Mouse (Mus musculus) 3T3-L1 (cell line): ENCODE data around the gene Gripap1.

ENCODE experiments used
- DNase-seq: peaks from one replicate; pipeline ENCODE4 v3.0.0-alpha.2; 2015; ENCODE audit warnings: low read depth, low spot score

Gripap1 gene

DNA sequence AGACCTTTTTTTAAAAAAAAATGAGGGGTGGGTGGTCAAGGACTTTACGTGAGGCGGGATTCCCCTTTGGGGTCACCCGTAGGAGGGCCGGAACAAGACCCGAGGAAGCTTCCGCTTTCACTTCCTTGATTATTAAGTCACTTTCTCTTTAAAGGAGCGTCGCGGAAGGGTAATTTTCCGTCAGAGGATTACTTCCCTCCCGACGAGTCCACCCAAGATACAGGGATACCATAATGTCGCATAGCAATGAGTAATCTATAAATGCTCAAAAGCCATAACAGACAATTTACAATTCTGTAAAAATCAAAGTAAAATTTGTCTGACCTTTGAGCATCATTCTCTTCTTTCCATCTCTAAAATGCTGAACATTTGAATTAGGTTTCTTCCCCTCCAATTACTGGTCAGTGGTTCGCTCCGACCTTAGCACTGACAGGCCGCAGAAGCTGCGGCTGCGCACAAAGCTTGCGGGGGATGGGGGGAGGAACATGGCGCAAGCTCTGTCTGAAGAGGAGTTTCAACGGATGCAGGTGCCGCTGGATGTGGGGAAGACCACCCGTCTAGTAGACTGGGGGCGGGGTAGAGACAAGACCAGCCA is at the start of gene Gripap1:
Gene Gripap1 (plus strand): TSS at position 224 of the 595 bp plus-strand sequence.
- DNase-seq = peak; percentile 88

- DNase-seq = peak; percentile 65
Measured at GRCm38 (mm10) chrX:7740082-7740819, 49.3 kb upstream of the Gripap1 start.

DNA sequence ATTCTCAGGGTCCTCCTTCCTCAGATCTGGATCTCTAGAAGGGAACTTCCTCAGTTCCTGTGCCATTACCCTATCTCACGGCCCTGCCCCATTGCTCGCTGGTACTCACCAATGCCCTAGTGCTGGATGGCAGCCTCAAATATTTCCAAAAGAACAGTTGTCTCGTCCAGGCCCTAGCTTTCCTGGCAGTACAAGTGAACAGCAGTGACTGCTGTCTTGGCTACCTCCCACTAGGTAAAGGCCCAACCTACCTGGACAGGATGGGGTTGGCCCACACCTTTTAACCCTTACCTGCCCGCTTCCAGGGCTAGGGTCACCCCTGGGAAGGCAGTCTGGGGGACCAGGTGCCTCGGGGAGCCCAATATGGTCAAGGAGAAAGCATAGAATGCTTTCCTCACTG is 48.5 kb upstream of the Gripap1 start:
- no peak for DNase-seq

DNA sequence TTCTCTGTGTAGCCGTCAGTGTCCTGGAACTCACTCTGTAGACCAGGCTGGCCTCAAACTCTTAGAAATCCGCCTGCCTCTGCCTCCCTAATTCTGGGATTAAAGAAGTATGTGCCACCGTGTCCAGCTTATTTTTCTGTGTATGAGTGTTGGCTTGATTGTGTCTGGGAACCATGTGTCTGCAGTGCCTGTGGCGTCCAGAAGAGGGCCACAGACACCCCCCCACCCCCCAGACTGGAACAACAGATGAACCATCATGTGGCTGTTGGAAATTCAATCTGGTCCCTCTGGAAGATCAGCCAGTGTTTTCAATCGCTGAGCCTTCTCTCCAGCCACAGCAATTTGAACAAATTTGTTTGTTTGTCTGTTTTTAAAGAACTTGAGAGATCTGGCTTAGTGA is 46.1 kb upstream of the Gripap1 start:
- DNase-seq = peak; percentile 44

GRCm38 (mm10) chrX:7744940-7745339 is 44.6 kb upstream of the Gripap1 start:
- DNase-seq = no peak

DNA sequence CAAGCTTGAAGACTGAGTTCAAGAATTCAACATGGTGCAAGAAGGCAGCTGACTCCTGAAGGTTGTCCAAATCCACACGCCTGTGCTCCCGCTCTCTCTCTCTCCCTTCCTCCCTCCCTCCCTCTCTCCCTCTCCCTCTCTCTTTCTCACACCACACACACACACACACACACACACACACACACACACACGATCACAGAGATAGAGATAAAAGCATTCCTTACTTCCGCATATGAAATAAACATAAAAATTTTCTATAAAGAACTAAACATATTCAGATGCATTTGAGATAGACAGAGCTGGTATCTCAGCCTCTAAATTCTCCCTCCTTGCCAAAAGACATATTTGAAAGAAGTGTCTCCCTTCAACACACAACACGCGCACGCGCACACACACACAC is 44.1 kb upstream of the Gripap1 start:
- no peak for DNase-seq

- DNase-seq = peak; percentile 81
Measured at GRCm38 (mm10) chrX:7750432-7751116, 39.0 kb upstream of the Gripap1 start, which contains the start of gene Ccdc120. Gene Ccdc120 (minus strand): TSS chrX:7750905.

DNA sequence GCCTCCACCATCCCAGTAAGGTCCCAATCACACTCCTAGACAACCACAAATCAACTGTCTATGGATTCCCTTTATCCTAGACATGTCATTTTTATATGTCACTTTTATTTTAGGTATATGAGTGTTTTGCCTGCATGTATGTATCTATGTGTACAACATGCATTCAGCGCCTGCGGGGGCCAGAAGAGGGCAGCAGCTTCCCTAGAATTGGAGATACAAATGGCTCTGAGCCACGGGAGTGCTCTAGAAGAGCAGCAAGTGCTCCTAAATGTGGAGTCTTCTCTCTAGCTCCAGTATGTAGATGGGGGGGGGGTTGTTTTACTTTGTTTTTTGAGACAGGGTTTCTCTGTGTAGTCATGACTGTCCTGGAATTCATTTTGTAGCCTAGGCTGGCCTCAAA is 35.9 kb upstream of the Gripap1 start:
- peak; percentile 56 for DNase-seq

GRCm38 (mm10) chrX:7762137-7762920 is 27.2 kb upstream of the Gripap1 start, which contains the start of gene Tfe3:
Gene Tfe3 (plus strand): TSS chrX:7762560.
- DNase-seq = peak; percentile 97

DNA sequence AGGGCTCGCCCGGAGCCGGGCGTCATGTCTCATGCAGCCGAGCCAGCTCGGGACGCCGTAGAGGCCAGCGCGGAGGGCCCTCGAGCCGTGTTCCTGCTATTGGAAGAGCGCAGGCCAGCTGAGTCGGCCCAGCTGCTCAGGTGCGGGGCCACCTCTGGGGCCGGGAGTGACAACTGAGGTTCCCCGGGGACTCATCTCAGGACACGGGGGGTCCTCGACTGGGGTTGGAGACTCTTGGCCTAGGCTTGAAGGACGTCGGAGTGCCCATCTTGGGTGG is 26.7 kb upstream of the Gripap1 start:
- no peak for DNase-seq

DNA sequence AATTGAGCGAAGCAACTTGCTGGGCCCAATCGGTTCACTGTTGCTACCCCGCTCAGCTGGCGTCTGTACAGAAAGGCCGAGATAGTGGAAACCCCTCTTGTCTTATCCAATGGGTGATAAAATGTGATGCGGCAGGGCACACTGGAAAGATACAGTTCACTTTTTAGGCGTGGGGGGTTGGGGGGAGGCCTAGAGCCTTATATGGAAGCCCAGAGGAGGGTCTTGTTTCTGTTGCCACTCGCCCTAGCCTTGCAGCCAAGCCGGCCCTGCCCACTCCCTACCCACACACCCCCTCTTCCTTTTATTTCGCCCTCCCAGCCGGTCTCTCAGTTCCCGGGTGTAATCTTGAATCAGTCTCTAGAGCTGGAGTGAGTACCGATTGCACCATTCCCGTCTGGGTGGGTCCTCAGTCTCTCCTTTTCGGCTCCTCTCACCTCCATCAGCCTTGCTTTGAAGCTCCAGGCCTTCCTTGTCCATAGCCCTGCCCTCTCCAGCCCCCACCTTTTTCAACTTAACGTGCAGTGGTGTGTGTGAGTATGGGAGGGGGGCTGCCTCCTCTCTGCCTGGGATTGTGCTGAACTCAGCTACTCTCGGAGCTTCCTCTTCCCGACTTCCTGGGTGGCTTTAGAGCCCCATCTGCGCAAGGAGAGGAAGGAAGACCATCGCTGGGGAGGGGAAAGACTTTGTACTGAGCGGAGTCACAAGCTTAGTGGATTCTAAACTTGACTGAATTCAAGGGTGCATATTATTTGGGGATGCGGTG is 25.8 kb upstream of the Gripap1 start:
- peak; percentile 76 for DNase-seq

DNA sequence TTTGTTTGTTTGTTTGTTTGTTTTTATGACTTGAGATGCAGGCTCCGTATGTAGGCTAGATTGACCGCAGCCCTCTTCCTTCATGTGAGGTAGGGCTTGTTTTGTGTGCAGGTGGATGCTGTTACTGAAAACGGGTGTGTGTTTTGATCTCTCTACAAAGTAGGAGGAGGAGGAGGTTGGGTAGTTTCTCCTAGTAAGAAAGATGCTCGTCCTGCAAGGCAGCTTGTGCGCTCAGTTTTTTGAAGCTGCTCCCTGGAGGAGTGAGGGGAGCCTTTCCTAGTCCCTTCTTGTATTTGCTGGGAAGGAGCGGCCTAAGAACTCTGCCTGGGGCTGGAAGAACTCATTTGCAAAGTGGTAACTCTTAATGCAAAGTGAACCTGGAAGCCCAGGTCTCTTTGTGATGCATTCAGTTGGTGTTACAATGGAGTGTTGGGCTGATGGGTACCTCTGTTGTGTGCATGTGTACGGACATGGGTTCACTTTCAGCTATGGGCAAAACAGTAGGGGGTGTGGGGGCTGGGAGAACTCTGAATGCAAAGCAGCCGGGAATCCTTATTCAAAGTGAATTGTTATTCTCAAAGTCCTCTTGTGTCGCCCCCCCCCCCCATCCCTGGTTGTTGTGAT is 24.8 kb upstream of the Gripap1 start:
- no peak for DNase-seq

- peak; percentile 37 for DNase-seq
Measured at GRCm38 (mm10) chrX:7765281-7765670, 24.3 kb upstream of the Gripap1 start.

GRCm38 (mm10) chrX:7765764-7766163 is 23.8 kb upstream of the Gripap1 start:
- DNase-seq = peak; percentile 93

- no peak for DNase-seq
Measured at GRCm38 (mm10) chrX:7769302-7770017, 20.1 kb upstream of the Gripap1 start.

DNA sequence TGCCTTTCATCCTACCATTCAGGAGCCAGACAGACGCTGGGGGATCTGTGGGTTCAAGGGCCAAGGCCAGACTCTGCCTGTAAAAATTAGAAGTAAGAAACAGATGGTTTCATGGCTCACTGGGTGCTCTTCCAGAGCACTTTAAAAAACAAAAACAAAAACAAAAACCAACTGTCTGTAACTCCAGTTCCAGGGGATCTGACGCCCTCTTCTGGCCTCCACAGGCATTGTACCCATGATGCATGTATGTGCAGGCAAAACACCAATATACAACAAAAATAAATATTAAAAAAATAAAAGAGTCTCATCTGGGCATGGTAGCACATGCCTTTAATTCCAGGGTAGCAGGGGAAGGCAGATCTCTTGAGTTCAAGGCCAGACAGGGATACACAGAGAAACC is 16.8 kb upstream of the Gripap1 start:
- DNase-seq = peak; percentile 44

DNA sequence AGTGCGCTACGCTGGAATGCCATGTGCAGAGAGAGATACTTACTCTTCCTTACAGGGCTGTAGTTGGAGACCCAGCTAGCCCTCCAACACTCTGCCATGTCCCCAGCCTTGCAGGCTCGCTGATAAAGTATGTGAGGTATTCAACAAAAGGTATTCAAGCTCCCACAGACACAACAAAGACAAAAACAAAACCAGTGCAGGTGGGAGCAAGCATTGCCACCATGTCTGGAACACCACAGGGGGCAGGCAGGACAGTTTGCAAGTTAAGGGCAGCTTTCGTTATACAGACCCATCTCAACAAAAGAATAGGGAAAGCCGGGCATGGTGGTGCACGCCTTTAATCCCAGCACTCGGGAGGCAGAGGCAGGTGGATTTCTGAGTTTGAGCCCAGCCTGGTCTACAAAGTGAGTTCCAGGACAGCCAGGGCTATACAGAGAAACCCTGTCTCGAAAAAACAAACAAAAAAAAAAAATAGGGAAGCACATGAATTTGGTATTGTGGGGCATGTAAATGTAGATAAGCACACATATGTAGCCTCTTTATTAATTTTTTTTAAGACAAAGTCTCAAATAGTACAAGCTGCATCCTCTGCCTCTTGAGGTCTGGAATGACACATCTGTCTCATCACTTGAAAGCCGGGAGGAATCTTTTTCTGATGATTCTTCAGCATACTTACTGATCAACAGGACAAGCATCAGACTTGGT is 13.9 kb upstream of the Gripap1 start:
- no peak for DNase-seq

DNA sequence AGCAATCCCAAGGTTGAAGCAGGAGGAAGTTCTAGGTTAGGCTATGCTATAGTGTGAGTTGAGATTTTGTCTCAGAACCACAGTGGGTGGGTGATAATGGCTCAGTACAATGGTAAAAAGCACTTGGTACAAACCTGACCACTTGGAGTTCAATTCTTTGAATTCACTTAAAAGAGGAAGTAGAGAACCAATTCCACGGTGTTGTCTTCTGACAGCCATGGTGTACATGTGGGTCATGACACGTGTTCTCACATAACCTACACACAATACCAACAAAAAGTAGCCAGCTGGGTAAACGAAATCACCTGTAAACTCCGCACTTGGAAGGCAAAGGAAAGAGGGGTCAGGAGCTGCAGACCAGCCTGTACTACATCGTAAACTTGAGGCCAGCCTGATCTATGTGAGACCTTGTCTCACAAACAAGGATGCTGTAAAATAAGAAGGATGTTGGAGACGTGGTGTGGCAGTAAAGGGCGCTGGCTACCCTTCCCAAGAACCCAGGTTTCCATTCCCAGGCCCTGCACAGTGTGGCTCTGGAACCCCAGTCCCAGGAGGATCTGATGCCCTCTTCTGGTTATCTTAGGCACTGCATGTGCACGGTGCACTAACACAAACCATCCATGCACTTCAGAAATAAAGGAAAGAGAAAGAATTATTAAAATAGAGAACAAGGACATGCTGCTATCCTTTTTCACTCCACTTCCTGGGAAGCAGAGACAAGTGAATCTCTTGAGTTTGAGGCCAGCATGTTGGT is 13.1 kb upstream of the Gripap1 start:
- DNase-seq = peak; percentile 76
